Mouse (Mus musculus) kidney, postnatal 10 days (tissue): ENCODE data around the gene Gemin7.

Experiments used
- DNase-seq: peaks from one replicate; pipeline ENCODE4 v3.0.0; 2021; ENCODE audit warnings: mixed read lengths

Gene Gemin7

DNA sequence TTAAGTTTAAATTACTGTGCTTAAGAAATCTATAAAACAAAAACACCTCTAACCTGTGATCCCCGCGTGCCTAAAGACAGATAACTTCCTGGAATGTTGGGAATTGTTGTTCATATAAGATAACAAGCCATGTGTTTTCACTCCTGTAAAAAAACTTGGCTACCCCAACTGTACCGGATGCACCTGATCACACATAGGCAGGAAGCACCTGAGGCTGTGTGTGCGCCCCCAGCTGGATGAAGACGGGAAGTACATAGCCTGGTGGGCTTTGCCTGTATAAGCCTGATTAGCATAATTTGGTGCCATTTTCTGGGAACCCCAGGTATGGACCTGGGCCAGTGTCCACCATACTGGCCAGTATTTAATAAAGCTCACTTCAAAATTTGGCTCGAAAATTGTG lies 33.8 kb downstream of the Gemin7 start:
- DNase-seq: peak; percentile 50

DNA sequence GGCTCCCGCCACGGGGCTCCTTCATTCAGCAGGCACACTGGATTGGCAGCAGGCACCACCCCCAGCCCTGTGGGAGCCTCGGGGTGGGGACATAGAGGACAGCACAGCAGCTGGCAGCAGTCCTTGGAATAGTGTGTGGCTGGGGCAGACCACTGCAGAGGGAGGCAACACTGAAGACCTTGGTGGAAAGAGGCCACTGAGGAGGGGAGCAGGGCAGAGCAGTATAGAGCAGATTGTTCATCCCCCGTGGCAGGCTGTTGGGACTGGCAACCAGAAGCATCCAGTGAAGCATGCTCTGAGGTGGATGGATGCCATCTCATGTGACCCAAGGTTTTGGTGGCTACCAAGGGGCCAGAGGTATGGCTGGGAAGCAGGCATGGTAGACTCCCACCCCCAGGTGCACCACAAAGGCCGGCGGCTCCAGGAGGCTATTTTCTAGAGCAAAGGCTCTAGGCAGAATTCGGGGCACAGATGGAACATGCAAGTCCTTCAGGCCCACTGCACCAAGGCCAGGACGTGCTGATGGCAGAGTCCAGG lies 35.2 kb downstream of the Gemin7 start:
- DNase-seq: no peak

DNA sequence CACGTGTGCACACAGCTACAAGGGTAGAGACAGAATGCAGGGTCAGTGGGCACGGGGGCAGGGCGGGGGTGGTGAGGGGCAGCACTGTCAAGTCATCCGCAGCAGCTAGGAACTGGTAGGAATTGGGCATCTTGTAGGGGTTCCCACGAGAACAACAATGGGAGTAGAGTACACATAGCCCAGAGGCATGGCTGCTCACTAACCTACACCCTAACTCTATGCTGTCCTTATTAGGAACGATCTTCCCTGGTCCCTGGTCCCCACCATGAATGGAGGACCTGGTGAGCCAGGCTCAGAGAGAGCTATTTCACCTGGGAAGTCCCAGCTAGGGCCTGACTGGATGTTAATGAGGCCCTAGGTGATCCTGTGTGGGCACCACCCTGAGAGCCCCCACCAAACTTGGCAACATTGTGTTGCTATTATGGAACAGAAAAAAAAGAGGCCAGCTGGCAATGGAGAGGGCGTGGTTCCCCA lies 35.7 kb downstream of the Gemin7 start:
- DNase-seq: no peak

DNA sequence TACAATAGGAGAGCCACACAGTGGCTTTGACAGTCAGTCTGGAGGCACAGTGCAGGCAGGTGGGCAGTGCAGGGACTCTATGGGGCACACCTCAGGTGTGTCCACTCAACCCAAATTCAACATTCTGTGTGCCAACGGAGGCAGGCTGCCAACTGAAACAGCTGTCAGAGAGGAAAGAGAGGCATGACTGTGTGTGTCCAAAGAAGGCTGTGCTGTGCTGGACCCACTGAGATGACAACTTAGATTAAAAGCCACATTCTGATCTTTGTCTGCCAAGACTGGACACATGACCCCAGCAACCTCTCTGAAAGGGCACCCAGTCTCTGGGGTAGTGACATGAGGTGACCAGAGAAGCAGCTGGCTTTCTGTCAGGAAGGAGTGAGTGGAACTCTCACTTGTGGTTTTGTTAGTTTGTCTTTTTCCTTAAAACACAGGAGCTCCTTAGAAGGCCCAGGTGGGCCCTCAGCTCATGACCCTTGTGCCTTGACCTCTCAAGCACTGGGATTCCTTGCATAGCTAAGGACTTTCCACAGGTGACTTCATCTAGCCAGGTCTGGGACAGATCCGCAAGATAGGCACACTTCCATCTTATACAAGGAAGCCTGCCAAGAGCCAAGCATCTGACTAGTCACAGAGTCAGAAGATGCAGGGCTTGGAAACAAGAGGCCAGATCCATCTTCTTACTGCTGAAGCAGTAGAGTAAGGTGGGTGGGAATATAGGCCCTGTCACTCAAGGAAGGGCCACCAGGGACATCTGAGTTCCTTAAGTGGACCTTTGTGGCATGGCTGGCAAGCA lies 36.4 kb downstream of the Gemin7 start:
- DNase-seq: no peak

DNA sequence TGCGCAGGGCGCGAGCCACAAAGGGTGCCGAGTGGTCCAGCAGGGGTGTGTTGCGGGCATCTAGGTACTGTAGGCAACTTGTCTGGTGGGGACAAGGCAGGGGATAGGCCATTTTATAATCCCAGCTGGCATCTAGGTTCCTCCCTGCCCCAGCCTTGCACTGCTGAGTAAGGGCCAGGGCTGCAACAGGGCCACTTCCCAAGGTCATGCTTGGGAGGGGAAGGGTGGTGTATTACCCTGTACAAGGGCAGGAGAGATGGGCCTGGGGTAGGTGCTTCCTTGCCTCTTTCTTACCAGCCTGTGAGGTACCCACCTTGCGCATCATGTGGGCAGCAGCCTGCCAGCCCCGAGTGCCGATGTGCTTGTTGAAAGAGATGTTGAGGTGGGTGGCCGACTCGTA lies 42.7 kb downstream of the Gemin7 start:
- DNase-seq: no peak

DNA sequence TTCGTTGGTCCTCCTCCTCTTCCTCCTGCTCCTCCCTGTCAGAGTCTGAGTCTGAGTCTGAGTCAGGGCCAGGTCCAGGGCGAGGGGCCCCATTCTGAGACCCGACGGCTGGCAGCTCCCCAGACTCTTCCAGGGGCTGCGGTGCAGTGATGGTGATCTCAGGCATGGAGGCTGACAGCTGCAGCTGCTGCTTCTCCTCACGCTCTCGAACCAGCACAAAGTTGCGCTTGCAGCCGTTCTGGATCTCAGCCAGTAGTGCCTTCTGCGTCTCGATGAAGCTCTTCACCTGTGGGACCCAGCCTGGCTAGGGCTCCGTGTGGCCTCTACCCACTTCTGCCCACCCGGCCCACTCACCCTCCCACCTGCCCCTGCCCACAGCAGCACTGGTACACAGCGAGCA lies 45.2 kb downstream of the Gemin7 start:
- DNase-seq: no peak

DNA sequence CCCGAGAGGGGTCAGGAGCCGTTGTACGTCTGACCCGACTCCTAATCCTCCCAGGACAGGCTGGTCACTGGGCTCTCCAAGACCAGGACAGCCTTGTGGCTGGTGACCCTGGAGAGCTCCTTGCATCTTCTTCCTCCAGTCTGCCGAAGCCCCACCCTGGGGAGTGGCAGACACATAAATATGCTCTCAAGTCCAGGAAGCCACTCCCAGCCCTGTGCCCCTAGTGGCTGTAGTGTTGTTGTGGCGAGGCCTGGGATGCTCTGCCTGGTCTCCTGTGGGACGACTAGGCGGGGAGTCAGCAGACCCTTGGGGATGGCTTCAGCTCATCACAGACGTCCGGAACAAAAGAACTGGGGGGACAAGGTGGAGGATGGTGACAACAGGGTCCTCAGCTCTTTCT lies 46.3 kb downstream of the Gemin7 start:
- DNase-seq: no peak

DNA sequence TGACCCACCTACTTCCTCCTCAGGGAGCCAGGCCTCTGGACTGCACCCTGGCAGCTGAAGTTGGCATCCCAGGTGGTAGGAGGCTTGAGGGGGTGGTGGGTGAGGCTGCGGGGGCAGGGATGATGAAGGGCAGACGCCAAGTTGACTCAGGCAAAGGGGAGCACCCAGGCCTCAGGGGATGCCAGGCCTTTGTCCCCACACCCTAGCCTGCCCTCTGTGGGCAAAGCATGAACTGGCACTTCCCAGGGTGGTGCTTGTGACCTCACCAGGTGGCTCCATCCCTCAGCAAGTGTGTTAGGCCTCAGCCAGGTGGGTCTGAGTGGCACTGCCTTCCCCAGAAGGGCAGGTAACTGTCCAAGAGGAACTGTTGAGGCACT lies 52.3 kb downstream of the Gemin7 start:
- no peak for DNase-seq

DNA sequence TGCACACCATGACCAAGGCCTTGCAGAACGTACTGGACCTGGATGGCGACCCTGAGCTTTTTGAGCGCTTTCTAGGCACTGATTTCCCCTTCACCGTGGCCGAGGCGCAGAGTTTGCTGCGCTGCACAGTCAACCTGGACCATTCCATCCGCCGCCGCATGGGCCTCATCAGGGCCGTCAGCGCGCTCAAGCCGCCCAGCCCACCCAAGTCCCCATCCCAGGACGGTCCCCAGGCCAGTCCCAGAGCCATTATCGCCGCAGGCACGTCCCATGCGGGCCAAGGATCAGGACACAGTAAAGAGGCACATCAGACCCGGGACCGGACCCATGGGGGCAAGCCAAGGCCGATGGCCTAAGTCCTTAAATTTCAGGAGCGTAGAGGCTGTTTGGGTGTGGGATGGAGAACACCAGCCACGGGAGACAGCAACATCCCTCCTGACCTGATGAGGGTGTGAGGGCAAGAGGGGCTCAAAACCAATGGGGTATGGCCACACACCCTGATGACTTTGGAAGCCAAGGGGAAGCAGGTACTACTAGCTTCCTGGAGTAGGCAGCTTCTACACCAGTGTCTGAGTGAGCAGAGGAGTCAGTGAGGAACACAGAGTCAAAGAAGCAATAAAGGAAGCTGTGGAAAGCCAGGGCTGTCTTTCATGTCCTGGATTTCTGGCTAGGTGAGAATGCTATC lies 52.8 kb downstream of the Gemin7 start:
- DNase-seq: no peak

DNA sequence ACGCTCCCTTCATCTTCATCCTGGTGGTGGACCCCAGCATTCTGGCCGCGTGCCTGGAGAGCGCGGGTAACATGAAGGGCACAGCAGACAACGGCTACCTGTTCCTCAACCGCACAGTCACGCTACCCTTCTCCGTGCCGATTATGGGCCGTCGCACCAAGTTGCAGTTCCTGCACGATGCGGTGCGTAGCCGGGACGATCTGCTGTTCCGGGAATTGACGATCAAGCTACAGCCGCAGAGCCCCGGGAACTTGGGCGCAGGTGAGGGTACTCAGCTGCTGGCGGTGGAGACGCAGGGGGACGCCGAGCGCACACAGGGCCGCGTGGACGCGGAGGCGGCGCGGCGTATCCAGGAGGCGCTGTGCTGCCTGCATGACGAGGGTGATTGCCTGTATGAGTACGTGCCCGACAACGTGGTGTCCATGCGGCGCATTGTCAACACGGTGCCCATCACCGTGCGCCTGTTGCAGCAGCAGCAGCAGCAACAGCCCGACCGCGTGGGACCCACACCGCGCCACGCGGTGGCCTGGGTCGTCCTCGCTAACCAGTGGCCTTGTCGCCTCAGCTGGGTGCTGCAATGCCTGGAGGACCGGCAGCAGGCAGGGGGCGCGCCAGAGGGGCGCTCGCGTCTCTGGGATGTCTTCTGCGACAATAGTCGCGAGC lies 53.5 kb downstream of the Gemin7 start:
- DNase-seq: peak; percentile 83

DNA sequence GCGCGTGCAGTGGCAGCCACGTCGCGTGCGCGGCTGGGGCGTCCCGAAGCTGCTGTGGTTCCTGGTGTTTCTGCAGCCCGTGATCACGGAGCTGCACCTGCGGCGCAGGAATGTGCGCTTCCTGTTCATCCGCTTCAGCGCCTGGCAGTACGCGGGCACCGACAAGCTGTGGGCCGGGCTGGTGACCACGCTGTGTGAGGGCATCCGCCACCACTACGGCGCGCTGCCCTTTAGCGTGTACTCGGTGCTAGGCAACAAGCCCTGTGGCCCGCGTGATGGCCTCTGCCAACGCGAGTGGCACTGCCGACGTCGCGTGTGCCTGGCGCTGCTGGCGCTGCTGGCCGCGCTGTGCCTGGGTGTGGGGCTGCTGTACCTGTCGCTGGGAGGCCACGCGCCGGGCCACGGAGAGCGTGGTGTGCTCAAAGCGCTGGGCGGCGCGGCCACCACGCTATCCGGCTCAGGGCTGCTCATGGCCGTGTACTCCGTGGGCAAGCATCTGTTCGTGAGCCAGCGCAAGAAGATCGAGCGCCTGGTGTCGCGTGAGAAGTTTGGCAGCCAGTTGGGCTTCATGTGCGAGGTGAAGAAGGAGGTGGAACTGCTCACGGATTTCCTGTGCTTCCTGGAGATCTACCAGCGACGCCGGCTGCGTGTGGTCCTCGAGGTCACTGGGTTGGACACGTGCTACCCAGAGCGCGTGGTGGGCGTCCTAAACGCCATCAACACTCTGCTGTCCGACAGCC lies 54.2 kb downstream of the Gemin7 start:
- DNase-seq: no peak

DNA sequence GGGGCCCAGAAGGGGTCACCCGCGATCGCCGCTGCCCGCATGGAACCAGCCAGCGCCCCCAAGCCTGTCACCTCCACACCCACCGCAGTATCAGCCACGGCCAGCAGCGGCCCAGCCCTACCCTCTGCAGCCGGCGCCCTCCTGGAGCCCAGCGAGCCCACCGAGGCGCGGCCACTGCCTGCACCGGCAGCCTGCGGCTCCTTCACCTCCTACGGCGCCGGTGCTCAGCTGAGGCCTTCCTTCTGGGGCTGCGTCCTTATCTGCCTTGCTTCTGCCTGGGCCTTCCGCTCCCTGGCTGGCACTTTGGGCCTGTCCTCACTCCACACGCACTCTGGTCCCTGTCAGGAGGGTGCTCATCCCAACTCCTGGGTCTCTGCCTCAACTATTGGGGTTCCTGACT lies 57.4 kb downstream of the Gemin7 start:
- DNase-seq: no peak

DNA sequence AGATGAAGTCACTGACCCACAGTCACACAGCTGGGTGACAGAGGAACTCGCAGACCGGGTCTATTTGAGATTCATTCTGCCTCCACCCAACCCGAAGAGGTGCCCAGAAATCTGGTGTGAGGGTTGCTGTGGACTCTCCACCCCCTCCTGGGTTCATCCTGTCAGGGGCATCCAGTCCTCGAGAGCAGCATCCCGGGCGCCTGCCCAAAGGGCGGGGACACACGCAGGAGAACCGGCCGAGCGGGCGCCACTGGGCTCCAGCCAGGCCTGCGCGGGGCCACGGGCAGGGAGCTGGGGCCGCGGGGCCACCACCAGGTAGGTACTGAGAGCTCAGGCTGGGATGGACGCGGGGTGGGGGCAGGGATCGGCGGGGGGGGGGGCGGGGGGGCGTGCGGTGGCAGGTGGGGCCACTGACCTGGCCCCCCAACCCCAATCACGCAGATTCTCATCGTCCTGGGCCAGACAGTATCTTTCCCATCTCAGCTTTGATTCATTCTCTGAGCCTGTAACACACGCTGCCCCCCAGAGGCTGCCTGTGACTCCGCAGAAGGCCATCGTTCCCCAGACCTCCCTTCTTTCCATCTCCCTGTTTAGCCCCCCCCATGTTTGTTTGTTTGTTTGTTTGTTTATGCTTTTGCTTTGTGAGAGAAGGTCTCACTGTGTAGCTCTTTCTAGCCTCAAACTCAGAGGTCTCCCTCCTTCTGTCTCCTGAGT lies 59.6 kb downstream of the Gemin7 start, which contains the start of gene Nkpd1:
Nkpd1 (plus strand) TSS at position 187 of the 714 bp plus-strand sequence.
- DNase-seq: no peak
